Comparison of ENCODE assay signal across 20 mouse cellular contexts in the genomic region with DNA sequence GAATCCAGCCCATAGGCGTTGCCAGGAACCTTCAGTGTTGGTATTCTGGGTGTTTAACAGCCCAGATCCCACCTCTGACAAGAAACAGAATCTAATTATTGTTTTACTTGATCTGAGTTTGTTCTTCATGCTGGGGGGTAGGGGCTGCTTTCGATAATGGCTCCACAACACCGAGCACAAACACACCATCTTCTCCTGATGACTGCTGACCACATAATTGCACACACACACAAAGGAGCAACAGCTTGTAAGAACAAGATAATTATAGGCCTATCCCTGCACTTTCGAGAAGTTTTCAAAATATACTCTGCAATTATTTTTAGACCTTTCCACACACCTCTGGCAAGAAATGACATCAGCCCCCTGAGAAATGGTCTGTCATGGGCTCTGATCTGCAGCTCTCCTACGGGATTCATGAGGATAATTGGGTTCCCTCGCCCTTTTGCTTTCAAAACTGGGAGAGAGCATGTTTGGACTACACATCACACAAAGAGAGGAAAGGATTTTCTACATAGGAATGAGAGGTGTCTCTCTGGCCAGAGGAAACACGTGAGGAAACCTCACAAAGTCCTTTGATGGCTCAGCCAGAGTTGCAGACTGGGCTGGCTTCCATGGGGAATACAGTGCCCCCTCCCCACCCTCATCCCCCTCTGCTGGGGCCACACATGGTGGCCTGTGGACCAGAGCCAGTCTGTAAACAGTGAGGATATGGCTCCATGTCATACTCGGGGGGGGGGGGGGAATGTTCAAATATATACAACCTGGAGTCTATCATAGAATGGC.
DNase-seq lines count a peak whose midpoint lies in the region; ATAC-seq and TF ChIP-seq lines count a peak whose summit lies in the region.
"Had no signal": no experiment of that assay in that cellular context is flagged by ENCODE, and none has a peak within 500 bp of the region (broad histone marks: within the 10 kb centered on the region; RNA-seq: fewer than 3 reads in every experiment).

No protein-coding gene starts in this region.

- no peaks in the 10 kb centered on the region for H3K36me3 ChIP-seq in lung, embryonic 14.5 days (ENCODE audit: insufficient read depth)
- H3K36me3 ChIP-seq in forebrain, postnatal 0 days (ENCODE audit: insufficient read depth), result no peaks in the 10 kb centered on the region

- 0 out of 2 replicates have a peak, but pooled peaks have one; percentile 20 for ATAC-seq in frontal cortex, adult (ENCODE audit: low TSS enrichment)
- ATAC-seq in lung, embryonic 14.5 days (ENCODE audit: insufficient read depth), result peak; percentile 56
- ATAC-seq in forebrain, postnatal 0 days, result peak; percentile 42
- ATAC-seq: inflammation-experienced regulatory T-cells, adult 6 months had no signal

- no peak for DNase-seq in frontal cortex, postnatal 25 days (ENCODE audit: low spot score in 2 of 2)
- peak; percentile 63 for DNase-seq in lung, embryonic 14.5 days
- DNase-seq in lung, postnatal 10 days, result no peak
- peak; percentile 59 for DNase-seq in brain, embryonic 14.5 days (ENCODE audit: low read depth)
- no peak for DNase-seq in forebrain, postnatal 0 days
- DNase-seq in cerebellum, adult 11-12 months, result no peak
- DNase-seq in kidney, postnatal 36 days, result no peak
- DNase-seq: adrenal gland, adult 2 months; cerebellum, adult 18-20 months; cerebellum, postnatal 36 days; gastrocnemius, postnatal 10 days; heart, adult 18-20 months; heart, postnatal 36 days; kidney, adult 8-10 months; lung, adult 2 months; thymus, adult 2 months had no signal

- no peak for TF ChIP-seq POLR2A in brain, embryonic 14.5 days (IDR thresholded peaks at IDR 0.05; ENCODE audit: borderline replicate concordance, extremely low read depth, insufficient read depth, insufficient read length, poor library complexity, severe bottlenecking)

- H3K27ac ChIP-seq in lung, embryonic 14.5 days (ENCODE audit: low read depth), result peak overlapping the region; percentile 20; the same call in 1 of the 2 replicates
- no peak overlapping the region for H3K27ac ChIP-seq in forebrain, postnatal 0 days (ENCODE audit: low read depth, low read length)

- H3K4me2 ChIP-seq in lung, embryonic 14.5 days, result no peak overlapping the region
- H3K4me2 ChIP-seq in forebrain, postnatal 0 days (ENCODE audit: low read depth), result no peak overlapping the region

- WGBS in lung, embryonic 14.5 days, result 50% methylated on average over 8 of the region's 8 CpGs
- 25% methylated on average over 8 of the region's 8 CpGs for WGBS in forebrain, postnatal 0 days

- H3K27me3 ChIP-seq in lung, embryonic 14.5 days (ENCODE audit: insufficient read depth, low read length), result no peaks in the 10 kb centered on the region
- no peaks in the 10 kb centered on the region for H3K27me3 ChIP-seq in forebrain, postnatal 0 days (ENCODE audit: insufficient read depth, low read length)

- no peaks in the 10 kb centered on the region for H3K9me3 ChIP-seq in lung, embryonic 14.5 days (ENCODE audit: low read depth, low read length)
- no peaks in the 10 kb centered on the region for H3K9me3 ChIP-seq in forebrain, postnatal 0 days (ENCODE audit: low read length)

- H3K4me3 ChIP-seq in lung, embryonic 14.5 days (ENCODE audit: low read depth, low read length), result no peak overlapping the region
- H3K4me3 ChIP-seq in forebrain, postnatal 0 days (ENCODE audit: low read depth, low read length), result no peak overlapping the region
- H3K4me3 ChIP-seq: megakaryocyte, embryonic 14.5 days; myocyte had no signal

- TF ChIP-seq CTCF in lung, embryonic 14.5 days (IDR thresholded peaks at IDR 0.05; ENCODE audit: low read depth), result no peak
- TF ChIP-seq CTCF in brain, embryonic 14.5 days (IDR thresholded peaks at IDR 0.05; ENCODE audit: borderline replicate concordance, extremely low read depth, insufficient read depth, insufficient read length), result no peak
- no peak for TF ChIP-seq CTCF in forebrain, postnatal 0 days (IDR thresholded peaks at IDR 0.05; ENCODE audit: low read depth)

- H3K4me1 ChIP-seq in lung, embryonic 14.5 days (ENCODE audit: insufficient read depth), result peaks cover 11% of the 10 kb centered on the region
- no peaks in the 10 kb centered on the region; the same call in 1 of the 2 replicates for H3K4me1 ChIP-seq in forebrain, postnatal 0 days (ENCODE audit: insufficient read depth)

- no peak overlapping the region for H3K9ac ChIP-seq in lung, embryonic 14.5 days
- H3K9ac ChIP-seq in forebrain, postnatal 0 days, result no peak overlapping the region

Comparison
In these comparisons a context has a peak if more than half of its experiments do, and no peak if none do; other contexts are left out.
1. DNase-seq: peak in lung, embryonic 14.5 days (single experiment) and brain, embryonic 14.5 days (single experiment); none in frontal cortex, postnatal 25 days (0 of 2), lung, postnatal 10 days (single experiment), forebrain, postnatal 0 days (single experiment), cerebellum, adult 11-12 months (single experiment) and kidney, postnatal 36 days (0 of 2).
2. Peak in every context shown above with its lines, with median percentiles within 50 percentile points of each other: ATAC-seq.